Mouse (Mus musculus) lung, embryonic 15.5 days (tissue): ENCODE measurements around the gene Scg3. TPM values are rescaled to one million over a fixed set of nuclear protein-coding genes. Genes with fewer than 3 reads are reported as not detected.

Experiments used
- ATAC-seq: fragments of 200-750 bp; cut with Nextera tagmentation; 2 replicates; pipeline ENCODE4 v1.8.0; 2017; ENCODE audit warnings: moderate number of reproducible peaks, borderline replicate concordance; ENCODE audit not compliant: low FRiP score, low TSS enrichment; ENCODE audit errors: extremely low read depth
- H3K27ac ChIP-seq: fragments of 300-500 bp; sonication (generic); 2 replicates; pipeline ENCODE4 v1.5.1; 2015; ENCODE audit warnings: moderate library complexity, mild to moderate bottlenecking, inconsistent platforms
- H3K27me3 ChIP-seq: fragments of 300-500 bp; sonication (generic); 2 replicates; pipeline ENCODE4 v1.6.1; 2015; ENCODE audit warnings: inconsistent platforms
- H3K36me3 ChIP-seq: fragments of 300-500 bp; sonication (generic); 2 replicates; pipeline ENCODE4 v1.6.1; 2015; ENCODE audit warnings: inconsistent platforms
- H3K4me1 ChIP-seq: fragments of 300-500 bp; sonication (generic); 2 replicates; pipeline ENCODE4 v1.6.1; 2015; ENCODE audit warnings: inconsistent platforms
- H3K4me2 ChIP-seq: fragments of 300-500 bp; sonication (generic); 2 replicates; pipeline ENCODE4 v1.6.1; 2015; ENCODE audit warnings: inconsistent platforms, mild to moderate bottlenecking, moderate library complexity
- H3K4me3 ChIP-seq: fragments of 300-500 bp; sonication (generic); 2 replicates; pipeline ENCODE4 v1.5.1; 2015; ENCODE audit warnings: mild to moderate bottlenecking, inconsistent platforms
- H3K9ac ChIP-seq: fragments of 300-500 bp; sonication (generic); 2 replicates; pipeline ENCODE4 v1.6.1; 2015; ENCODE audit warnings: inconsistent platforms
- H3K9me3 ChIP-seq: fragments of 300-500 bp; sonication (generic); 2 replicates; pipeline ENCODE4 v1.6.1; 2016; ENCODE audit warnings: inconsistent platforms
- WGBS: fragments of 180-500 bp; shearing (Covaris S2); methylation state at CpG from one replicate; pipeline ENCODE4 v1.1.7; 2015; 5-methylcytosine and 5-hydroxymethylcytosine counted together
- polyA plus RNA-seq: library from polyadenylated mRNA; unstranded; fragments of >200 nt; fragmentation: Nextera tagmentation; extraction: Ambion mirVana; gene quantifications from 2 replicates; pipeline ENCODE4 v1.2.1, GENCODE M21; 2015

The Scg3 gene
- polyA plus RNA-seq = 1.1 and 1.6 TPM in 2 replicates

DNA sequence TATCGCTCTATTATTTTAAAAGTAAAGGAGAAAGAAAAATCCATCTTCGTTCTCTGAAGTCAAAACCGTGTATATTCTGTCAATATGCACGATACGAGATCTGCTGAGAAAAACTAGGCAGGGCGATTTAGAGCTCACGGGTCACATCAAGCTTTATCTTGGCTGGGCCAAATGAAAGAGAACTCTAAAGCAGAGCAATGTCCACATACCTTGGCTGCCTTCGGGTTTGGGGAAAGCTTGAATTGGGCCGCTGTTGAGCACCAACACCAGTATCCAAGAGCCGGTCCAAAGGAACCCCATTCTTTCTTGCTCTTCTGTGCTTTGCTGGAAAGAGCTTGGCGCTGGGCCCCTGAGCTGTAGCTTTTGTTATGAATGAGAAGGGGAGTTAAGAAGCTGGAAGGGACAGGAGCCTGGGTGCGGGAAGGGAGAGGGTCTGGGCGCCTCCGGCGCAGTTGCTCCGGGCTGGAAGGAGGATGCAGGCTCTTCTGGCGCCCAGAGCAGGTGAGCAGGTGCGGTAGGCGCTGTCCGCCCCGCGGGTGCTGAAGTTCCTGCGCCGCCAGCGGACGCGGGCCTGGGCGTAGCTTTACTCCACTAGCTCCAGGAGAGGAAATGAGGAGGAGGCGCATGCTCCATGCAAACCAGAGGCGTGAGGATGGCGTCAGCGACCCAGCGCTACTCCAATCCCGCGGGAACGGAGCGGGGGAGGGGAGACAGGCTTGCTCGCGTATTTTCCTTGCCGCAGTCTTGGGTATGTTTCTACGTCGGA is at the start of gene Scg3:
Gene Scg3, minus strand, starts transcription at position 631 of the 766 bp plus-strand sequence.
- 11% methylated on average over 40 of the region's 42 CpGs for WGBS

DNA sequence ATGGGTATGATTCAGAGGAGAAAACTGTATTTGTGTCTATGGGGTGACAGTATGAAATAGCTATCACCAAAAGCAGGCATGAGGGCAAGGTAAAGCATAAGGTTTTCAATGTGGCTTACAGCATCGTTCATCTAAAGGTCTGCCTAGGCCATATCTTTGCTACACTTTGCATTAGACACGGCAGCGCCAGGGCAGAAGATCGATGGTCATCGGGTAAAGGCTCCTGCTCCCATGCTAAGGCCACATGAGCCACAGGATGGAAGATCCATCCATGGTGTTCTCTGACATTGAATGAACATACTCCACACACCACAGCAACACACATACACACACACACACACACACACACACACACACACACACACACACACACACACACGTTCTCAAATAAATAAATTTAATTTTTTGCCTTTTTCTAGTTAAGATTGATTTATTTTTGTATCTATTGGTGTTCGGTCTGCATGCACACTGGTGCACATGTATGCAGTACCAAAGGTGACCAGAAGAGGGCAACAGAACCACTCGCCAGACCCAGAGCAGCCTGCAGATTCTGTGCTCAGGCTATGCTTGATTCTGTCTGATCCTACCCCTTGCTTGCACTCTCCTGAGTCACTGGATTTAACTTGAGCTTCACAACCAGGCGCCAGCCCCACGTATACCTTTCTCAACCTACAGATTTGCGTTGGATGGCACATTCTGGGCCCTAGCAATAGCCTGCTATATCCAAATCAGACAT is 36.3 kb upstream of the Scg3 start:
- Histone ChIP-seq H3K4me1 (no peaks in the 10 kb centered on the region), H3K4me2 (no peak overlapping the region), H3K36me3 (no peaks in the 10 kb centered on the region), H3K4me3 (no peak overlapping the region), H3K9me3 (no peaks in the 10 kb centered on the region), H3K27me3 (no peaks in the 10 kb centered on the region), H3K9ac (no peak overlapping the region), H3K27ac (no peak overlapping the region)
- peak; percentile 49; the same call in 1 of the 2 replicates for ATAC-seq
- 35% methylated on average over 11 of the region's 11 CpGs for WGBS

More for the DNA sequence above, at the start of gene Scg3:
- H3K9ac ChIP-seq = no peak within 1 kb of the TSS
- no peaks in the 10 kb centered on the region for H3K9me3 ChIP-seq
- H3K4me2 ChIP-seq = peak within 1 kb of the TSS; percentile 59
- peaks cover 8% of the 10 kb centered on the region for H3K4me1 ChIP-seq
- H3K27ac ChIP-seq = no peak within 1 kb of the TSS
- peak within 1 kb of the TSS; percentile 15 for H3K4me3 ChIP-seq
- ATAC-seq = peak; percentile 83; the same call in 1 of the 2 replicates
- no peaks in the 10 kb centered on the region for H3K36me3 ChIP-seq
- H3K27me3 ChIP-seq = peaks cover 8% of the 10 kb centered on the region; the same call in 1 of the 2 replicates

DNA sequence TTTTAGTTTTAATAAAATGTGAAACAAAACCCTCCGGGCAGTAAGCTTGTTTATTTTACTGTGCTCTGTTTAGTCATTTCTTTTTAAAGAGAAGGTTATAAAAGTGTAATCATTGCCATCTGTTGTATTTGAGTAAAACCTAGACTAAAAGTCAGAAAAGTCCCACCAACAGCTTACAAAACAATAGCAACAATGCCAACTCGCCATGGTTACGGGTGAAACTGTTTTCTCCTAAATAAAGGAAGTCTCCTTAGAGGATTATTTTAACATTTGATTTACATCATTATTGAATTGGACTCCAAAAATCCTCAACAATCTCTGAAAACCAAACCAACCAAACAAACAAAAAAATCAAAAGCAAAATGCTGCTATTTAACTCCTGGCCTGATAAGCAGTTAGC is 35.6 kb upstream of the Scg3 start:
- H3K27me3 ChIP-seq = no peaks in the 10 kb centered on the region
- no peaks in the 10 kb centered on the region for H3K4me1 ChIP-seq
- ATAC-seq = no peak
- H3K4me2 ChIP-seq = no peak overlapping the region
- H3K27ac ChIP-seq = no peak overlapping the region
- H3K36me3 ChIP-seq = no peaks in the 10 kb centered on the region
- 76% methylated on average over 3 of the region's 3 CpGs for WGBS
- no peak overlapping the region for H3K9ac ChIP-seq
- no peaks in the 10 kb centered on the region for H3K9me3 ChIP-seq
- H3K4me3 ChIP-seq = no peak overlapping the region

- no peak overlapping the region for H3K4me2 ChIP-seq
- 73% methylated on average over 3 of the region's 3 CpGs for WGBS
Observed at GRCm38 (mm10) chr9:75684772-75685171, 916 bp upstream of the Scg3 start.

GRCm38 (mm10) chr9:75684292-75684691 is 436 bp upstream of the Scg3 start:
- Histone ChIP-seq H3K36me3 (no peaks in the 10 kb centered on the region), H3K27ac (no peak overlapping the region), H3K9ac (no peak overlapping the region), H3K9me3 (no peaks in the 10 kb centered on the region), H3K4me3 (peak overlapping the region; percentile 15), H3K27me3 (peaks cover 8% of the 10 kb centered on the region; the same call in 1 of the 2 replicates), H3K4me2 (peak overlapping the region; percentile 59), H3K4me1 (peaks cover 8% of the 10 kb centered on the region)
- WGBS = 63% methylated on average over 4 of the region's 4 CpGs
- no peak for ATAC-seq

More at GRCm38 (mm10) chr9:75684772-75685171, 916 bp upstream of the Scg3 start:
- H3K4me1 ChIP-seq = peaks cover 8% of the 10 kb centered on the region
- H3K9ac ChIP-seq = no peak overlapping the region
- peaks cover 8% of the 10 kb centered on the region; the same call in 1 of the 2 replicates for H3K27me3 ChIP-seq
- H3K36me3 ChIP-seq = no peaks in the 10 kb centered on the region
- H3K9me3 ChIP-seq = no peaks in the 10 kb centered on the region
- ATAC-seq = no peak
- no peak overlapping the region for H3K27ac ChIP-seq
- no peak overlapping the region for H3K4me3 ChIP-seq

DNA sequence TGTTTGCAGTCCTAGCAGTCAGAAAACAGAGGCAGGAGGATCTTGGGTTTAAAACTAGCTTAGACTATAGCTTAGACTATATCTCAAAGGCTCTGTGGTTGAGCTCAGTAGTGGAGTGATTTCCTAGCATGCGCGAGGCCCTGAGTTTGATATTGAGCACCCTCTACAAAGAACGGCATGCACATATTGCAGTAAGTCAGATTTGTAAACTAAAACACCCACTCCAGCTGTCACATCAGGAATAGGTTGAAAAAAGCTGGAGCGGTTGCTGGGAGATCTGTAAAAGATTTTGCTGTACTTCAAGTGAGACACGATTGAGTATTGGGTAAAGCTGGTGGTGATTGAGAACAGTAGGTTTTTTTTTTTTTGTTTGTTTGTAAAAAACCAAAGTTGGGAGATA is 3.2 kb downstream of the Scg3 start:
- Histone ChIP-seq H3K4me1 (peaks cover 8% of the 10 kb centered on the region), H3K27ac (no peak overlapping the region), H3K36me3 (no peaks in the 10 kb centered on the region), H3K9ac (no peak overlapping the region), H3K4me3 (no peak overlapping the region), H3K9me3 (no peaks in the 10 kb centered on the region), H3K4me2 (no peak overlapping the region), H3K27me3 (peaks cover 8% of the 10 kb centered on the region; the same call in 1 of the 2 replicates)
- 80% methylated on average over 5 of the region's 5 CpGs for WGBS
- no peak for ATAC-seq

DNA sequence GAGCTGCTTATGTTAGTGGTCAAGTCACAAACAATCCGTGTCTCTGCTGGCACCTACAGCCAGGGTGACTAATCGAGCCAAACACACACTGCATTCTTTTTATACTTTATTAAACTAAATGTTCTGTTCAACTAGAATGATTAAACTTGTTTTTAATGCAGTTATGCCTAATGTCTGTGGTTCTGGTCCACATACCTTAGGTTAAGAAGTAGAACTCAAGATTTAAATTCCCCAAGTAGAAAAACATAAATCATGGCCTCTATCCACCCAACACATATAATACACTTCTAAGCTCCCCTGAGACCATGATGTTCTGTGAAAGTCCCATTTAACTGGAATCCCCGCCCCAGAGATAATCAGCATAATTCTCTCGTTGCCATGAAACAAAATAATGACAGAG is 4.2 kb downstream of the Scg3 start:
- no peaks in the 10 kb centered on the region for H3K36me3 ChIP-seq
- peaks cover 8% of the 10 kb centered on the region; the same call in 1 of the 2 replicates for H3K27me3 ChIP-seq
- no peak overlapping the region for H3K4me2 ChIP-seq
- no peak overlapping the region for H3K27ac ChIP-seq
- peaks cover 8% of the 10 kb centered on the region for H3K4me1 ChIP-seq
- no peaks in the 10 kb centered on the region for H3K9me3 ChIP-seq
- H3K4me3 ChIP-seq = no peak overlapping the region
- no peak overlapping the region for H3K9ac ChIP-seq
- WGBS = 61% methylated on average over 4 of the region's 4 CpGs
- no peak for ATAC-seq

DNA sequence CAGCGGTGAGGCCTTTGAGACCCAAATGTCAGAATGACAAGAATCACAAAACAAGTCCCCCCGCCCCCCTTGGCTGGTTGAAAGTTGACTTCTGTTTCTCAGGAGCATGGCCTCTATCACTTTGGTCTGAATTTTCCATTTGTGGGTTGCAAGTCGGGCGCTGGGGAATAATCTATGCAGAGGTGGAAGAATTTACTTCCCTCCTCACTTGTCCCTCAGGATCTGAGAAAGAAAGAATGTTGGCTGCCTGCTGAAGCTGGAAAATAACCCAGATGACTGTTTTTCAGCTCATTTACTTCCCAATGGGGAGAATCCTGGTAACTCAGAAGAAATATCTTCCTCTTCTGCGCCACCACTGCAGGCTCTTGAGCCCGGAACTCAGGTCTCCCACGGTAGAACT is 5.5 kb downstream of the Scg3 start:
- Histone ChIP-seq H3K36me3 (no peaks in the 10 kb centered on the region), H3K27me3 (peaks cover under 1% of the 10 kb centered on the region; the same call in 1 of the 2 replicates), H3K4me2 (no peak overlapping the region), H3K27ac (no peak overlapping the region), H3K9me3 (no peaks in the 10 kb centered on the region), H3K4me1 (no peaks in the 10 kb centered on the region), H3K4me3 (no peak overlapping the region), H3K9ac (no peak overlapping the region)
- no peak for ATAC-seq
- 81% methylated on average over 7 of the region's 7 CpGs for WGBS

GRCm38 (mm10) chr9:75676226-75676625 is 7.6 kb downstream of the Scg3 start:
- ATAC-seq = no peak
- H3K36me3 ChIP-seq = no peaks in the 10 kb centered on the region
- H3K4me3 ChIP-seq = no peak overlapping the region
- H3K27me3 ChIP-seq = no peaks in the 10 kb centered on the region
- H3K9ac ChIP-seq = no peak overlapping the region
- H3K4me2 ChIP-seq = no peak overlapping the region
- whole genome bisulfite sequencing = 55% methylated on average over 7 of the region's 7 CpGs
- H3K9me3 ChIP-seq = no peaks in the 10 kb centered on the region
- H3K4me1 ChIP-seq = no peaks in the 10 kb centered on the region
- no peak overlapping the region for H3K27ac ChIP-seq

- WGBS = 73% methylated on average over 6 of the region's 6 CpGs
- no peaks in the 10 kb centered on the region for H3K4me1 ChIP-seq
Observed at GRCm38 (mm10) chr9:75672769-75673168, 11.1 kb downstream of the Scg3 start.

GRCm38 (mm10) chr9:75666612-75667011 is 17.2 kb downstream of the Scg3 start:
- no peaks in the 10 kb centered on the region for H3K27me3 ChIP-seq
- ATAC-seq = no peak
- H3K4me2 ChIP-seq = no peak overlapping the region
- no peaks in the 10 kb centered on the region for H3K9me3 ChIP-seq
- H3K9ac ChIP-seq = no peak overlapping the region
- no peaks in the 10 kb centered on the region for H3K4me1 ChIP-seq
- no peak overlapping the region for H3K27ac ChIP-seq
- WGBS = 56% methylated on average over 5 of the region's 5 CpGs
- H3K4me3 ChIP-seq = no peak overlapping the region
- no peaks in the 10 kb centered on the region for H3K36me3 ChIP-seq

More at GRCm38 (mm10) chr9:75672769-75673168, 11.1 kb downstream of the Scg3 start:
- Histone ChIP-seq H3K27me3 (no peaks in the 10 kb centered on the region), H3K9ac (no peak overlapping the region), H3K9me3 (no peaks in the 10 kb centered on the region), H3K27ac (no peak overlapping the region), H3K4me2 (no peak overlapping the region), H3K4me3 (no peak overlapping the region), H3K36me3 (no peaks in the 10 kb centered on the region)
- ATAC-seq = no peak

- Histone ChIP-seq H3K36me3 (no peaks in the 10 kb centered on the region), H3K27me3 (no peaks in the 10 kb centered on the region), H3K4me1 (no peaks in the 10 kb centered on the region), H3K27ac (no peak overlapping the region), H3K4me2 (no peak overlapping the region), H3K9ac (no peak overlapping the region), H3K4me3 (no peak overlapping the region), H3K9me3 (no peaks in the 10 kb centered on the region)
- no peak for ATAC-seq
- 85% methylated on average over 6 of the region's 6 CpGs for WGBS
Observed at GRCm38 (mm10) chr9:75665364-75665763, 18.5 kb downstream of the Scg3 start.
